Mouse (Mus musculus) kidney, postnatal 4 days (tissue): Measurements from ENCODE around the gene Tmem183a.

ENCODE experiments used
- DNase-seq, 2 experiments: peaks; one replicate each; pipeline ENCODE4 v3.0.0; 2021; ENCODE audit warnings: mixed read lengths in 2 of 2

The Tmem183a gene

DNA sequence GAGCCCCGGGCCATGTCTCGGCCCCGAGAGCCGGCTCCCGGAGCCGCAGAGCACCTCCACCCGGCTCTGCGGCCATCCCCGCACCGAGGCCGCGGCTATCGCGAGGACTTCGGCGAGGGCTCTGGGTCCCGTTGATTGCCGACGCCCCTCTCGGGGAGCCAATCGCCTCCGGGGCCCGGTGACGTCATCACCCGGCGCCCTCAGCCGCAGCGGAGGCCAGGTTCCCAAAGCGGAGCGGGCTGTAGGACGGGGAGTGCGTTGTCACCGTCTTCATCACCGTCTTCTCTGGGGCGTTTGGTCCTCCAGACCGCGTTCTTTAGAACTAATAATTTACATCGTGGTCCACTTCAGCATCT is at the start of gene Tmem183a:
TSS of gene Tmem183a (minus strand) at position 123 of the 356 bp plus-strand sequence.
- peak; percentile 97 to 98 for DNase-seq

DNA sequence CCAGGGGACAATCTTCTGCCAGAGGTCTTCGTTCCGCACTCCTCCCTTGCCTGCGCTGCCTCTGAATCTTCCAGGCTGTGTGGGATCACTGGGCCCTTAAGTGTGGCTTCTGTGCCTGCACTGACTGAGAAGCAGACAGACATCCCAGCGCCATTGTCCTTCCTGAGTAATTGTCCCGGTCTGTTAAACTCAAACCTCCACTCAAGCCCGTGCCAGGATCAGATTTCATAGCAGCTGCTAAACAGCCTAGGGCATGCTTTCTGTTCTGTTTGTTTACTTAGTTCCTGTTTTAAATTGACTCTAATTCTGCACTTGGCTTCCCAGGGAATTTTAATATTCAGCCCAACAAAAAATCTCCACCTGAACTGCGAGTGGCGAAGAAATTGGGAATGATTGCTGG is 46.3 kb upstream of the Tmem183a start:
- peak; percentile 46 to 58 for DNase-seq

DNA sequence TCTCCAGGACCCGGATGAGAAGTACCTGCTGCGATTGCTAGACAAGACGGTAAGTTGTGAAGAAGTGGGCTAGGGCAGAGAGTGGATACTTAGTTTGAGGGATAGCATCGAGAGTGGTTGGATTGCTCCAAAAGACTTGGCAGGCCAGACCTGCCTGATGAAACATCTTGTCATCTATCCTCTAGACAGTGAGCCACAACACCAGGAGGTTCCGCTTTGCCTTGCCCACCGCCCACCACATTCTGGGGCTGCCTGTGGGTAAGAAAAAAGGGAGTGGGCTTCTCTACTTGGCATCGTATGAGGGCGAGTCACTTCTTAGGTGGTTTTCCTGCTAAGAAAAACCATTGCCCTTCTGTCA is 44.6 kb upstream of the Tmem183a start:
- no peak for DNase-seq

- DNase-seq, result peak; percentile 85 to 90
Measured at GRCm38 (mm10) chr1:134405509-134406413, 44.0 kb upstream of the Tmem183a start, which contains the start of gene Cyb5r1. Cyb5r1 (plus strand) TSS chr1:134405559.

DNA sequence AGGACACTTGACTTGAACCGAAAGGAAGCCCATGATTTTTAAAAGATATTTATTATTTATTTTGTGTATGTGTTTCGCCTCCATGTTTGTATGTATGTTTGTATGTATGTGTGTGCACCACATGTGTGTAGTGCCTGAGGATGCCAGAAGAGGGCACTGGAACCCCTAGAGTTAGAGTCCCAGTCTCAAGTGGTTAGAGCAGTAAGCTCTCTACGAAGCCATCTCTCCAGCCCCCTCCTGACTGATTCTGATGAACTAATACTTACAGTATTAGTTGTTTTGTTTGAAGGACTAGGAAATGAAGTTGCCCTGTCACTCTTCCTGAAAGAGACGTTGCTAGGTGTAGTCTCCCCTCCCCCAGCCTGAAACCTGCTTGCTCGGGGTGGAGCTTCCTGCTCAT is 38.0 kb upstream of the Tmem183a start:
- peak; percentile 28 to 40 for DNase-seq

GRCm38 (mm10) chr1:134398210-134398609 is 36.4 kb upstream of the Tmem183a start:
- no peak for DNase-seq

GRCm38 (mm10) chr1:134393827-134394226 is 32.0 kb upstream of the Tmem183a start:
- no peak for DNase-seq

GRCm38 (mm10) chr1:134385666-134386065 is 23.9 kb upstream of the Tmem183a start, which contains the start of gene 4933406M09Rik:
4933406M09Rik (plus strand) TSS chr1:134385940.
- DNase-seq, result no peak

- DNase-seq, result no peak
Measured at GRCm38 (mm10) chr1:134385176-134385575, 23.4 kb upstream of the Tmem183a start.

GRCm38 (mm10) chr1:134384581-134384980 is 22.8 kb upstream of the Tmem183a start:
- DNase-seq, result no peak

DNA sequence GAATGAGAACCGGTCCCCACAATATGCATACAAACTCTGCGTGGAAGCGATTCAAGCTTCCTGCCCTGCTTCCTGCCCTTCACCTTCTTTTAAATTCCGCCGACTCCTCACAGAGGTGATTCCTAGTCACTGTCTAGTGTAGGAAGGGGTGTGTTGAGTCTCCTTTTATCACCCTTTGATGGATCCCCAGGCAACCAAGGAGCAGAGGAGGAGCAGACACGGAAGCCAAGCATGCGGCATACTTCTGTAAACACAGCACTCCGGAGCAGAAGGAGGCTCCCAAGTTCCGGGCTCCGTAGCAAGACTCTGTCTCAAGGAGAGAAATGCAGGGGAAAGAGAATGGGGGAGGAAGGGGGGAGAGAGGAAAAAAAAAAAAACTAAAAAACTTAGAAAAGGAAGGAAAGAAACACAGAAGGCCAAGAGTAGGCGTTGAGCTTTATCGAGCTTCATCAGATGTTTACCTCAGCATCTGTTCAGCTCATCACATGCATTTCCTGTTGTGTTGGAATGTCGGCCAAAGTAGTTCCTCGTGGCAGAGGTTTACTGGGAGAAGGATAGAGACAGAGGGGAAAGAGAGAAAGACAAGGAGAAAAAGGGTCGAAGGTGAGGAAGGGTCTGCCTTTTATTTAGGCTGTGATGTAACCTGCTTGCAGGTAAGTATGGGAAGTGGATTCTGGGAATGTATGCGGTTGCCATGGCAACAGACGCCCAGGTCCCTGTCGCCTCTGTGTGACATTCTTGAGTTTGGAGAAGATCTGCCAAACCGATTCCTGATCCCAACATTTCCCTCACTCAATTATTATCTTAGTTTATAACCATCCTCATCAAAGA is 20.2 kb upstream of the Tmem183a start:
- DNase-seq, result peak; percentile 17 to 31

- DNase-seq, result no peak
Measured at GRCm38 (mm10) chr1:134381051-134381450, 19.3 kb upstream of the Tmem183a start.

DNA sequence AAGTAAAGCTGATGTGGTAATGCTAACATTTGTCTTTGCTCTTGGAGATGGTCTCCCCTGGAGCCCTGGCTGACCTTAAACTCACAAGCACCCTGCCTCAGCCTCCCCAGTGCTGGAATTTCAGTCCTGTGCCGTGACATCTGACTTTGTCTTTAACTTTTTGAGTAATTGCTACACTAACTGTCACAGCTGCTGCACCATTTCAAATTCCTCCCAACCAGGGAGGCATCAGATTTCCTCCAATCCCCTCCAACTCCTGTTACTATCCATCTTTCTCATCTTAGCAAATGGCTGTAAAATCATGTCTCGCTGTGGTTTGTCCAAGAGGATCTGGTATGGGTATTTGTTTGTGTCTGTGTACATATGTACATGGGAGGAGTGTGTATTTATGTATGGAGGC is 12.3 kb upstream of the Tmem183a start:
- DNase-seq, result no peak

GRCm38 (mm10) chr1:134368777-134369337 is 7.1 kb upstream of the Tmem183a start:
- peak; percentile 84 to 85 for DNase-seq

DNA sequence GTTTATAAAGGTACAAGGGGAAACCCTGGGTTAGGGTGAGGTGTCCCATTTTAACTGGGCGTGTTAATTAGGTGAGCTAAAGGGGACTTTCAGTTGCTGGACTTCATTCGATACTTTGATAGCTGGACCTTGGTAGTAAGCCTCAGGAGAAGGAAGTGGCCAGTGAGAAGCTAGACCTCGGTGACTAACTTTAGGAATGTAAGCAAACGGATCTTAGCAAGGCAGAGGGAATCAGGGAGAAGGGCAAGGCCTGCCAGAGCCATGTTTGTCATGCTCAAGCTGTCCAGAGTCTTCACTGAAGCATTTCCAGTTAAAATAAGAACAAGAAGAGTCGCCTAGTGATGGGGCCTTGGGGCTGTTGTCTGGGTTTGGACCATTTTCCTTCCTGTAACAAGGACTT is 3.7 kb upstream of the Tmem183a start:
- DNase-seq, result no peak

GRCm38 (mm10) chr1:134363194-134363593 is 1.4 kb upstream of the Tmem183a start:
- no peak for DNase-seq

DNA sequence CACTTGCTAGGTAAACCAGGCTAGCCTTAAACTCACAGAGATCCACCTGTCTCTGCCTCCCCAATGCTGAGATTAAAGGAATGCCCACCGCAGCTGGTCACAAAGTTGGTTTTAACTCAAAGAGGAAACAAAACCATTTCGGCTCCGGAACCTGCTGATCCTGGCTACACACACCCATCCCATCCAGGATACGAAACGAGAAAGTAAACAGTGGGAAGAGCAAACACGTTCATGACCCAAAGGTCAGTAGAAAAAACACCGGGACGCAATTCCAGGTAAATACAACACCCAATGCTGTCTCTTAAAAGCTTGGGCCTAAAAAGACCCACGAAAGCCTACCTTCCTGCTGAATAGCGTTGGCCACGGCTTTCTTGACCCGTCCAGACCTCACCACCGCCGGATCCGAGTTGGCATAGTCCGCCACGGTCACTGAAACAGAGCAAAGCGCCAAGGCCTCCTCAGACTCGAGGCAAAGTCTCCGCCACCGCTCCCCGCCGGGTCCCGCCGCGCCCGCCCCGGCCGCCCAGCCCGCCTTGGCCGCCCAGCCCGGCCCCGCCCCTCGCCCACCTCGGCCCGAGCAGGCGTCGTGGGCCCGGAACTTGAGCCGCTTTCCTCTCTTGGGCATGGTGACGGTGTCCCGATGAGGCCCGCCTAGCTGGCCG is 453 bp downstream of the Tmem183a start:
- DNase-seq, result no peak

DNA sequence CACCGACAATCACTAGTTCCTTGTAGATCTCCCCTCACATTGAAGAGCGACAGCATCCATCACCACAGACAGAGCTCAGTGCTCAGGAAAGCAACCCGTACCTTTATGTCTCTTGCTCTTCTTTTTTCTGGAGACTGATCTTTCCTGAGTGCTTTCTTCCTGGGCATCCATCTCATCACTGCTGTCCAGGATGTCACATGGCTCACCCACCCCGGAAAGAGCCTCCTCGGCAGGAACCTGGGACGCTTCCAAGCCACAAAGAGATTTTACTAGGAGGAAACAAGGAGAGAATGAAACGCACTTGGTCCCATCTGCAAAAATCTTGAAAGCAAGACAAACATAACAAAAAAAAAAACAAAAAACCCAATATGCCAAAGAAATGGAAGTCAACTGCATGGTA is 1.1 kb downstream of the Tmem183a start:
- no peak for DNase-seq

- DNase-seq, result no peak
Measured at GRCm38 (mm10) chr1:134357461-134357860, 4.3 kb downstream of the Tmem183a start.

GRCm38 (mm10) chr1:134353326-134353725 is 8.5 kb downstream of the Tmem183a start:
- peak in 1 of 2 experiments; percentile 30 for DNase-seq

- no peak for DNase-seq
Measured at GRCm38 (mm10) chr1:134347791-134348190, 14.0 kb downstream of the Tmem183a start.

DNA sequence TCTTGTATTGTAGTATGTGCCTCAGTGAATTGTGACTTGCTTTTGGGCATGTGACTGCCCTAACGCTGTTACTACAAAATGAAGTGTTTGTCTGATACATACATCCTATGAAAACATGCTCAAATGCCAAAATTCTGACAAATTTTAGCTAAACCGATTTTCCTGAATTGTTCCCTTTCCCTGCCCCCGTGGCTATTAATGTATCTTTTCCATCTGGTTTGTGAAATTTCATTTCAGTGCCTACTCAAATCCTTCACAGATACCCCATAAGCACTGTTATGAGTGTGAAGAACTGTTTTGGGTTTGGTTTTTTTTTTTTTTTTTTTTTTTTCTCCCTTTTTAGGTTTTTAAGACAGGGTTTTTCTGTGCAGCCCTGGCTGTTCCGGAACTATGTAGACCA is 16.7 kb downstream of the Tmem183a start:
- no peak for DNase-seq
